Comparison of ENCODE assay signal across 14 mouse cellular contexts in genomic region chr19:31861909-31862308, GRCm38 (mm10). TPM values are rescaled to one million over a fixed set of nuclear protein-coding genes. Genes with fewer than 3 reads are reported as not detected.
DNase-seq lines count a peak whose midpoint lies in the region; ATAC-seq and TF ChIP-seq lines count a peak whose summit lies in the region.
"Had no signal": no experiment of that assay in that cellular context is flagged by ENCODE, and none has a peak within 500 bp of the region (broad histone marks: within the 10 kb centered on the region; RNA-seq: fewer than 3 reads in every experiment).

No protein-coding gene starts in this region.

- H3K9ac ChIP-seq in heart, postnatal 0 days (replicated peaks; ENCODE audit: low read depth, low read length) = no peak overlapping the region
- no peak overlapping the region for H3K9ac ChIP-seq in lung, postnatal 0 days (replicated peaks; ENCODE audit: low read depth)
- H3K9ac ChIP-seq: lung, embryonic 15.5 days; neural tube, embryonic 12.5 days had no signal

- H3K4me3 ChIP-seq in heart, postnatal 0 days (ENCODE audit: low read depth, low read length) = no peak overlapping the region
- H3K4me3 ChIP-seq in lung, postnatal 0 days (ENCODE audit: low read depth, low read length) = no peak overlapping the region
- H3K4me3 ChIP-seq: lung, embryonic 15.5 days; neural tube, embryonic 12.5 days had no signal

- TF ChIP-seq POLR2A in brain, embryonic 14.5 days (IDR thresholded peaks at IDR 0.05; ENCODE audit: borderline replicate concordance, extremely low read depth, insufficient read depth, insufficient read length, poor library complexity, severe bottlenecking) = no peak

- intact Hi-C loops in left cerebral cortex, postnatal 25 days (cut with DNase I) = loop anchor here (5.0 kb wide), 1 partner anchor 105 kb away; no protein-coding TSS in a partner anchor

- WGBS in heart, postnatal 0 days = 51% methylated on average over 3 of the region's 3 CpGs
- WGBS in lung, postnatal 0 days = 32% methylated on average over 3 of the region's 3 CpGs

- no peak overlapping the region for H3K27ac ChIP-seq in heart, postnatal 0 days (ENCODE audit: low read depth)
- no peak overlapping the region for H3K27ac ChIP-seq in lung, postnatal 0 days (ENCODE audit: low read length)
- H3K27ac ChIP-seq: lung, embryonic 15.5 days; neural tube, embryonic 12.5 days had no signal

- no peaks in the 10 kb centered on the region for H3K27me3 ChIP-seq in heart, postnatal 0 days (ENCODE audit: control insufficient read depth, insufficient read depth, low read length)
- H3K27me3 ChIP-seq in lung, postnatal 0 days (replicated peaks; ENCODE audit: insufficient read depth, low read length) = no peaks in the 10 kb centered on the region
- H3K27me3 ChIP-seq: lung, embryonic 15.5 days; neural tube, embryonic 12.5 days had no signal

- TF ChIP-seq CTCF in heart, postnatal 0 days (IDR thresholded peaks at IDR 0.05; ENCODE audit: low read depth) = 0 out of 2 replicates have a peak, but pooled peaks have one; percentile 5
- 0 out of 2 replicates have a peak, but pooled peaks have one; percentile 20 for TF ChIP-seq CTCF in lung, postnatal 0 days (IDR thresholded peaks at IDR 0.05)
- no peak for TF ChIP-seq CTCF in brain, embryonic 14.5 days (IDR thresholded peaks at IDR 0.05; ENCODE audit: borderline replicate concordance, extremely low read depth, insufficient read depth, insufficient read length)

- H3K4me2 ChIP-seq in heart, postnatal 0 days (ENCODE audit: low read depth, low read length) = no peak overlapping the region
- no peak overlapping the region for H3K4me2 ChIP-seq in lung, postnatal 0 days (replicated peaks; ENCODE audit: low read depth, low read length)
- H3K4me2 ChIP-seq: lung, embryonic 15.5 days; midbrain, embryonic 11.5 days; neural tube, embryonic 12.5 days had no signal

- no peak for DNase-seq in heart, postnatal 0 days (ENCODE audit: low spot score)
- no peak for DNase-seq in heart, adult 9 months (ENCODE audit: low spot score in 2 of 2)
- DNase-seq in lung, postnatal 0 days (ENCODE audit: low spot score) = no peak
- no peak for DNase-seq in lung, postnatal 10 days
- DNase-seq in brain, embryonic 14.5 days (ENCODE audit: low read depth) = peak; percentile 5
- peak; percentile 15 to 78 for DNase-seq in left cerebral cortex, postnatal 25 days (ENCODE audit: low spot score in 2 of 2)
- DNase-seq in gastrocnemius, adult 8-10 months (ENCODE audit: low spot score in 2 of 2) = no peak
- DNase-seq in thymus, postnatal 4 days = no peak
- DNase-seq: cerebellum, adult 8-10 months had no signal

- TF ChIP-seq EP300 in heart, postnatal 0 days (IDR thresholded peaks at IDR 0.05; ENCODE audit: low read depth) = no peak
- no peak for TF ChIP-seq EP300 in lung, postnatal 0 days (IDR thresholded peaks at IDR 0.05)

- no peak for ATAC-seq in heart, postnatal 0 days (ENCODE audit: insufficient read depth, low read depth)
- ATAC-seq in lung, postnatal 0 days = no peak

- no peaks in the 10 kb centered on the region for H3K9me3 ChIP-seq in heart, postnatal 0 days (replicated peaks; ENCODE audit: control insufficient read depth, low read length)
- no peaks in the 10 kb centered on the region for H3K9me3 ChIP-seq in lung, postnatal 0 days (ENCODE audit: low read length)
- H3K9me3 ChIP-seq: lung, embryonic 15.5 days; neural tube, embryonic 12.5 days had no signal

- no peaks in the 10 kb centered on the region for H3K36me3 ChIP-seq in heart, postnatal 0 days (replicated peaks; ENCODE audit: control insufficient read depth, insufficient read depth, low read length)
- H3K36me3 ChIP-seq in lung, postnatal 0 days (ENCODE audit: insufficient read depth, low read length) = no peaks in the 10 kb centered on the region
- H3K36me3 ChIP-seq: lung, embryonic 15.5 days; neural tube, embryonic 12.5 days had no signal

- no peaks in the 10 kb centered on the region for H3K4me1 ChIP-seq in heart, postnatal 0 days (ENCODE audit: control insufficient read depth, insufficient read depth)
- H3K4me1 ChIP-seq in lung, postnatal 0 days (ENCODE audit: insufficient read depth, low read depth, low read length) = no peaks in the 10 kb centered on the region
- H3K4me1 ChIP-seq: lung, embryonic 15.5 days; neural tube, embryonic 12.5 days had no signal

RNA-seq across cellular contexts. Expression of gene A1cf, which starts 6.7 kb away (rescaled TPM):
- 2.8 TPM in 1 of 2 replicates, not detected in the other for total RNA-seq in heart, postnatal 0 days (2014; rRNA removed; ENCODE audit: low replicate concordance)
- polyA plus RNA-seq in heart, postnatal 0 days (2015; fragmentation: Nextera tagmentation; extraction: Ambion mirVana) = not detected in 2 replicates
- not detected in 2 replicates for polyA plus RNA-seq in lung, postnatal 0 days (2015; fragmentation: Nextera tagmentation; extraction: Ambion mirVana)
- polyA plus RNA-seq in brain, embryonic 14.5 days (2012; rRNA removed) = not detected in 2 replicates
- not detected for total RNA-seq in left cerebral cortex, postnatal 25 days (2021)
- total RNA-seq in gastrocnemius, adult 8-10 months (2022) = not detected
- total RNA-seq: heart, adult 8-10 months had no signal
- polyA plus RNA-seq: limb, embryonic 11.5 days; lung, embryonic 15.5 days; midbrain, embryonic 11.5 days; neural tube, embryonic 12.5 days had no signal

Comparison
In these comparisons a context has a peak if more than half of its experiments do, and no peak if none do; other contexts are left out.
1. DNase-seq: peak in brain, embryonic 14.5 days (single experiment) and left cerebral cortex, postnatal 25 days (2 of 2); none in heart, postnatal 0 days (single experiment), heart, adult 9 months (0 of 2), lung, postnatal 0 days (single experiment), lung, postnatal 10 days (single experiment), gastrocnemius, adult 8-10 months (0 of 2) and thymus, postnatal 4 days (single experiment).